Mouse (Mus musculus) ES-Bruce4 (cell line): ENCODE measurements around the gene Zfp786.
"Not testable (repeated sequence)": the region's sequence is repeated elsewhere in the genome, so short reads cannot be mapped to it uniquely, and the experiment has no call there.

Experiments used
- CTCF ChIP-seq: IDR thresholded peaks from one replicate; pipeline ENCODE4 v1.8.1; 2011; ENCODE audit warnings: low read depth, low read length
- EP300 ChIP-seq: IDR thresholded peaks from 2 replicates; pipeline ENCODE4 v1.6.1; 2011; ENCODE audit warnings: low read depth, low read length; ENCODE audit not compliant: insufficient read depth

GRCm38 (mm10) chr6:47769861-47770260 is 60.8 kb downstream of the Zfp786 start:
- not testable (repeated sequence) for TF ChIP-seq CTCF, EP300
